Mouse (Mus musculus): ENCODE data around the gene Gm13305. TPM values are rescaled to one million over a fixed set of nuclear protein-coding genes. Genes with fewer than 3 reads are reported as not detected.
"Not testable (repeated sequence)": the region's sequence is repeated elsewhere in the genome, so short reads cannot be mapped to it uniquely, and the experiment has no call there.

Gm13305 gene
- total RNA-seq (2021): under 1 TPM in 1 of 2 experiments, not detected in 1; 0.62 TPM
- long read RNA-seq, experiment 1: 0 reads
- long read RNA-seq, experiment 2, partial matches to known transcripts: 1 of 1 reads
- long read RNA-seq, experiment 2, other reads (novel, unspliced or antisense): 0 of 1 reads

GRCm38 (mm10) chr4:42168503-42168902, at the start of gene Gm13305:
Gene Gm13305, minus strand, starts transcription at chr4:42168603.
- DNase-seq (ENCODE audit: low spot score): not testable (repeated sequence)

GRCm38 (mm10) chr4:42184980-42185372, 16.6 kb upstream of the Gm13305 start:
- DNase-seq (ENCODE audit: low spot score): not testable (repeated sequence)

GRCm38 (mm10) chr4:42184324-42184979, 16.0 kb upstream of the Gm13305 start:
- not testable (repeated sequence) for DNase-seq (ENCODE audit: low spot score)

- not testable (repeated sequence) for DNase-seq (ENCODE audit: low spot score)
Observed at GRCm38 (mm10) chr4:42183234-42184197, 15.1 kb upstream of the Gm13305 start.

- DNase-seq (ENCODE audit: low spot score): not testable (repeated sequence)
Observed at GRCm38 (mm10) chr4:42178243-42178642, 9.8 kb upstream of the Gm13305 start.

GRCm38 (mm10) chr4:42153136-42153535, 15.3 kb downstream of the Gm13305 start, which contains the start of gene Gm13306:
Gene Gm13306, plus strand, starts transcription at chr4:42153436.
- DNase-seq (ENCODE audit: low spot score): not testable (repeated sequence)

- not testable (repeated sequence) for DNase-seq (ENCODE audit: low spot score)
Observed at GRCm38 (mm10) chr4:42114517-42114916, 53.9 kb downstream of the Gm13305 start, which contains the start of gene Gm13304. Gene Gm13304, plus strand, starts transcription at chr4:42114817.

Other genes with a start within 250 kb of the Gm13305 start
- gene Gm20878, start 227.0 kb downstream of the Gm13305 start, total RNA-seq (2021): 1 to 10 TPM in 1 of 2 experiments, under 1 TPM in 1; 0.37 to 1.4 TPM
- not detected for gene Fam205a4, start 202.5 kb downstream of the Gm13305 start, total RNA-seq (2021)
- gene Gm21093, start 133.9 kb downstream of the Gm13305 start, total RNA-seq (2021): not detected
- gene Gm3893, start 77.4 kb downstream of the Gm13305 start, total RNA-seq (2021): not detected
- gene Gm13304, start 53.8 kb downstream of the Gm13305 start, total RNA-seq (2021): 10 to 100 TPM in 1 of 2 experiments, 1 to 10 TPM in 1; 9.6 to 12.6 TPM
- gene Gm13306, start 15.2 kb downstream of the Gm13305 start, total RNA-seq (2021): under 1 TPM in 1 of 2 experiments, not detected in 1; 0.64 TPM
- gene Gm10600, start 72.0 kb upstream of the Gm13305 start, total RNA-seq (2021): under 1 TPM; 0.96 to 1.00 TPM
- gene Ccl21b, start 87.2 kb upstream of the Gm13305 start, total RNA-seq (2021): not detected
- gene Gm21953, start 125.7 kb upstream of the Gm13305 start, total RNA-seq (2021): not detected
- gene Fam205a3, start 149.7 kb upstream of the Gm13305 start, total RNA-seq (2021): under 1 TPM in 1 of 2 experiments, not detected in 1; 0.12 TPM